Mouse (Mus musculus) kidney, postnatal 25 days (tissue): ENCODE measurements around the gene Skap1.
A peak's percentile ranks its signal among the peaks of the same experiment; 100 is the strongest.

Experiments used
- DNase-seq, 2 experiments: peaks; one replicate each; pipeline ENCODE4 v3.0.0; 2021; ENCODE audit warnings: mixed read lengths in 2 of 2

The Skap1 gene

DNA sequence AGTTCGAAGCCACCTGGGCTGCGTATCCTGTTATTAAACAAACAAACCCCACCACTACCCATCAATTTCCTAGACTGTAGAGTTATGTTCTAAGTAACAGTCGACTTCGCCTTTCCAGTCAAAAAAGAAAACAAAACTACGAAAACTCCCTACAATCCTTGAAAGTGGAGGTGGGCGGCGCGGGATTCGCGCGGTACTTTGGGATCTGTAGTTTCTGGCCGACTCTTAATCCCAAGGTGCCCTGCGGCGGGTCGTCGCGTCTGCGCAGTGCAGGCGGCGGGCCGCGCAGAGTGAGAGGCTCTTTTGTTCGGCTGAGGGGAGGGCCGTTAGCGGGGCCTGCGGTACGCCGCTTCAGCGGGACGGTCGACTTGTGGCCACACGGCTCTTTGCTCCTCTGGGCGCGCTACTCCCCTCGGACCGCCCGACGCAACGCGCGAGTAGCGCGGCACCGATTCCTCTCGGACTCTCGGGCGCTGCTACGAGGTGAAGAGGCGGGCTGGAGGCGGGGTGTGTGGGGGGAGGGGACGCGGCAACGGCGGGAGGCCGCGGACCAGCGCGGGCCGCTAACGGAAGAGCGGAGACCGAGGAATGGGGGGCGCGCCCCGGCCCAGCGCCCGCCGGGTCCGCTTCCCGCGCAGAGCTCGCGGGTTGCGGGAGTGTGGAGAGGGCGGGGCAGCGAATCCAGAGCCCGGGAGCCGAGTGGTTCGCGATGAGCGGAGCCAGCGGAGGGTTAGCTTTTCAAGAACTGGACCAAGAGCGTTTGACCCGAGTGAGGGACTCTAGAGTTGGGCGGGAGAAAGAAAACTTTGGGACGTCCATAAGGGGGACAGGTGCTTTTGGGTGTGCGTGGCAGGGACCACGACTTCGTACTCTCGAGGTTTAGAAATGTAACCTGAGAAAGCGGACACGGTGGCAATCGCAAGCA is 324.7 kb downstream of the Skap1 start, which contains the start of gene Cbx1:
TSS of gene Cbx1 (plus strand) at position 257 of the 925 bp plus-strand sequence.
- DNase-seq = peak; percentile 94 to 95

DNA sequence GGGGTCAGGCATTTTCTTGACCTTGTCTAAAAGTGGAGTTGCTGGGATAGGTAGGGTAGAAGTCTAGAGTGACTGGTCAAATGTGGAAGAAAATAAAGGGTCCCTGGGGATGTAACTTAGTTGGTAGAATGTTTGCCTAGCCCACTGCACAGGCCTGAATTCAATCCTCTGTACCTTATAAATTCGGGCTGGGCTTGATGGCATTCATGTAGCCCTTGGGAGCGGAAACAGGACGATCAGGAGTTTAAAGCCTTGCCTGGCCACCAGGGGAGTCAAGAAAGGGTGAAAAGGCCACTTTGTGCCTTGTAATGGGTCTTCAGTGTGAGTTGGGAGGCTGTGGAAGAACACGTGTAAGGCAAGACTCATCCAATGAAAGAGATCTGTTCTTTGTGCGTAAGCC is 325.6 kb downstream of the Skap1 start:
- no peak for DNase-seq

DNA sequence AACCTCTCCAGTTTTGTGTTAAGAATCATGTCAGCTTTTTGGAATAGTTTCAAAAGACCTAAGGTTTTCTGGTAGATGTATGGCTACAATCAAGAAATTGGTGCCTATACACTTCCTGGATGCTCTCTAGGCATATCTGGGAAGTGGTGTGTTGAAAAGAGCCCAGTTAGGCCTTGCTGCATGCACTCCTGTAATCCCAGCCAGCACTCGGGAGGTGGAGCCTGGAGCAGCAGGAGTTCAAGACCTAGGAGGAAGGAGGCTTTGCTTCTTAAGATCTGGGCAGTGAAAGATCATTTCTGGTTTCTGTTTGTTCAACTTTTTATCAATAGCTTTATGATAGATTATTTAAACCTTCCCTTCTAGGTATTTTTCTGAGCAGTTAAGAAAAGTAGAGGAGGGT is 326.3 kb downstream of the Skap1 start:
- no peak for DNase-seq

DNA sequence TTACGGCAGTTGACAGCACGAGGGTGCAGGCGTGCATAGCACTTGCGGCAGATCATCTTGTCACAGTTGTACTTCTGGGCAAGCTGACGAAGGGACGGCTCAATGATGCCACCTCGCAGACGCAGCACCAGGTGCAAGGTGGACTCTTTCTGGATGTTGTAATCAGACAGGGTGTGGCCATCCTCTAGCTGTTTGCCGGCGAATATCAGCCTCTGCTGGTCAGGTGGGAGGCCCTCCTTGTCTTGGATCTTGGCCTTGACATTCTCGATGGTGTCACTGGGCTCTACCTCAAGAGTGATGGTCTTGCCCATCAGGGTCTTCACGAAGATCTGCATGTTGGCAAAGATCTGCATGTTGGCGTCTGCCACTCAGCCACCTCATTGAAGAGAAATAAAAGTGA is 331.1 kb downstream of the Skap1 start:
- no peak for DNase-seq

DNA sequence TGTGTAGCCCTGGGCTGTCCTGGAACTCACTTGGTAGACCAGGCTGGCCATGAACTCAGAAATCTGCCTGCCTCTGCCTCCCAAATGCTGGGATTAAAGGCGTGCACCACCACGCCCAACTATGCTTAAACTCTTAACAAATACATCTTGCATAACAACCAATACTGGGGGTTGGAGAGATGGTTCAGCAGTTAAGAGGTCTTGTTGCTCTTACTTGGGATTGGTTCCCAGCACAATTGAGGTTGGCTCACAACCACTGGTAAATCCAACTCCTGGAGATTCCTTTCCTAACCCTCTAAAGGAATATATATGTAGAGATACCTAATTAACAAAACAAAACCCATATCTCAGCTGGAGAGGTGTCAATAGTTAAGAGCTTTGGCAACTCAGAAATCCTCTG is 331.7 kb downstream of the Skap1 start:
- no peak for DNase-seq

DNA sequence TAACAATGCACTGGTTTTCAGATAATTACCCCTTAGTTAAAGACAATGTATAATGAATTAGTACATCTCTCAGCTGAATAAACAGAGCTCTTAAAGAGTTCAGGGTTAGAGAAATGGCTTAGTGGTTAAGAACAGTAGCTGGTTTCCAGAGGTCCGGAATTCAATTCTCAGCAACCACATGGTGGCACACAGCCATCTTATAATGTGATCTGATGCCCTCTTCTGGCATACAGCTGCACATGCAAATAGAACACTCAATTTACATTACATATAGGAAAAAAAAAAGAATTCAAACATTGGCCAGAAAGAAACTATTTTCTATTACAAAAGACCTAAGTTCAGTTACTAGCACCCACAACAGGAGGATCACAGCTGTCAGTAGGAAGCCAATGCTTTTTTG is 332.2 kb downstream of the Skap1 start:
- peak in 1 of 2 experiments; percentile 19 for DNase-seq

DNA sequence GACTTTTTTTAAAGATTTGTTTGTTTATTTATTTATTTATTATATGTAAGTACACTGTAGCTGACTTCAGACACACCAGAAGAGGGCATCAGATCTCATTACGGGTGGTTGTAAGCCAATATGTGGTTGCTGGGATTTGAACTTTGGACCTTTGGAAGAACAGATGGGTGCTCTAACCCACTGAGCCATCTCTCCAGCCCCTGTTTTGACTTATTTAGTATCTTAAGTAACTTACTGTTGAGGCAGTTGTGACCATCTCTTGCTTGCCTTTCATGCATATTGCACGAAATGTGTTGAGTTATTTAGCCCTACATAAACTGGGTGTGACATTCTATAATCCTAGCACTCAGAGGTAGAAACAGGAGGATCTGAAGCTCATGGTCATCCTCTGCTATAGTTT is 335.1 kb downstream of the Skap1 start:
- DNase-seq = no peak

DNA sequence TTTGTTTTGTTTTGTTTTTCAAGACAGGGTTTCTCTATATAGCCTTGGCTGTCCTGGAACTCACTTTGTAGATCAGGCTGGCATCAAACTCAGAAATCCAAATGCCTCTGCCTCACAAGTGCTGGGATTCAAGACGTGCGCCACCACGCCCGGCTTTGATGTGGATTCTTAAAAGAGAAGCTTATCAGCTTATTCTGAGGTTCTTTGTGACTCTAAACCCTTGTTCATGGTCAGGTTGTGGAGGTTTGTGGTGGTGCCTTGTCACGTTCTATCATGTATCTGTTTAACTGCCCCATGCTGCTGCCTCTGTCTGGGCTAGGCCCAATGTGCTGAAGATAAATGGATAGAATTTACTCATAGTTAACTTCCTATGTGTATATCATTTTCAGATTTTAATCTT is 341.2 kb downstream of the Skap1 start:
- DNase-seq = no peak

DNA sequence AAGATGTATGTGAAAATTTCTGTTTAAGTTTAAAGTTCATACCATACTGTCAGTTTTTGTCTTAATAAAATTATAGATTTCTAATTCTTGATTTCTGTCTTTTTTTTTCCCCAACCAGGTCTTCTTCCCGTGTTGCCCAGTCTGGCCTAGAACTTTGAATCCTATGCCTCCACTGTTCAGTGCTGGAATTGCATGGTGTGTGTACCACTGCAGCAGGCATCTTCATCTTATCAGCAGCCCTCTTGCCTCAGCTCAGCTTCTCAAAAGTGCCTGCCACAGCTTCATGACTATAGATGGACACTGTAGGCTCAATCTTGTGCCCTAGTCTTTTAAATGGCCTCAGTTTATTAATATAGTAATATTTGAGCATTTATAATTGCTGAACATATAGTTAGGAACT is 343.7 kb downstream of the Skap1 start:
- no peak for DNase-seq
